Mouse (Mus musculus): ENCODE data around the gene Tmem86b. TPM values are rescaled to one million over a fixed set of nuclear protein-coding genes. Genes with fewer than 3 reads are reported as not detected.

The Tmem86b gene
- polyA plus RNA-seq, 1 experiment = 261 TPM

DNA sequence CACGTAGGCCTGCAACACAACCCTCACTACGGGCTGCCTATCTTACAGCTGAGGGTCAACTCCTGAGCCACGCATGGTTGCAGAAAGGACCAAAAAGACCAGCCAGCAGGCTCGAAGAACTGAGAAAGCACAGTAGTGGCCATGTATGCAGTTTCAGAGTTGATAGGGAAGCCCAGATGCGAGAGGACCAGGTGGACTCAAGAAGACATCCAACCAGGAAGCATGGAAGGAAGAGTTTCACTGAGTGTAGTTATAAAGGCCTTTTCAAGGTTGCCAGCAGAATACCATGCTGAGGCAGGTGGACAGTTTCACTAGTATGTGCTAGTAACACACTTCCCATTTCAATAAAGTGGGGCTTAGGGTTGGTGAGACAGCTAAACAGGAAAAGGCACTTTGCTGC lies 21.5 kb upstream of the Tmem86b start:
- peaks cover 44% of the 10 kb centered on the region; the same call in 1 of the 2 replicates for H3K4me1 ChIP-seq (ENCODE audit: control insufficient read depth, insufficient read depth, insufficient read length, low read length)
- peaks cover 14% of the 10 kb centered on the region for H3K36me3 ChIP-seq (ENCODE audit: control insufficient read depth, insufficient read depth, low read length)
- peak overlapping the region; percentile 93 for H3K27ac ChIP-seq (ENCODE audit: insufficient read depth, low read depth, low read length)
- no peaks in the 10 kb centered on the region for H3K27me3 ChIP-seq (ENCODE audit: control insufficient read depth, insufficient read depth, low read length)
- no peak overlapping the region for H3K4me3 ChIP-seq (ENCODE audit: low read depth, low read length)
- no peak for TF ChIP-seq POLR2A (IDR thresholded peaks at IDR 0.05; ENCODE audit: low read depth, low read length)
- WGBS = 70% methylated on average over 5 of the region's 5 CpGs

DNA sequence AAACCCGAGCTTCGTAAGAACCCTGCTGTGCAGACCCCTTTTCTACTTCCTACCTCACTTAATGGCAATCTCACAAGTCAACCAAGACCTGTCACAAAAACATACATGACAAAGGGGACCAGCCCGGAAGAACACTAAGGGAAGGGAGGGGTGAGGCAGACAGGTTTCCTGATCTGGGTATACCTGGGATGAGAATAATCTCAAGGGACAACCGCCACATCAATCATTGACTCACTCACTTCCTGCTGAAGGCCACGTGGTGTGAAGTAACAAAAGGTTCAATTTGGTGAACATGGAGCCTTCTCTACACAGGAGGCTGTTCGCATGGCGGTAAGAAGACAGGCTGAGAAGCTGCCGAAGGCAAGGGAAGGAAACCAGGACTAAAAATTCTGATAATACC lies 20.4 kb upstream of the Tmem86b start:
- H3K27me3 ChIP-seq (ENCODE audit: control insufficient read depth, insufficient read depth, low read length) = no peaks in the 10 kb centered on the region
- H3K27ac ChIP-seq (ENCODE audit: insufficient read depth, low read depth, low read length) = peak overlapping the region; percentile 42
- 19% methylated on average over 8 of the region's 8 CpGs for WGBS
- no peak overlapping the region for H3K4me3 ChIP-seq (ENCODE audit: low read depth, low read length)
- TF ChIP-seq CTCF (IDR thresholded peaks at IDR 0.05; ENCODE audit: extremely low read depth, insufficient read length, insufficient replicate concordance, low read depth, low read length) (no peak), POLR2A (IDR thresholded peaks at IDR 0.05; ENCODE audit: low read depth, low read length) (no peak)
- peaks cover 39% of the 10 kb centered on the region for H3K4me1 ChIP-seq (ENCODE audit: control insufficient read depth, insufficient read depth, insufficient read length, low read length)
- peaks cover 18% of the 10 kb centered on the region for H3K36me3 ChIP-seq (ENCODE audit: control insufficient read depth, insufficient read depth, low read length)

DNA sequence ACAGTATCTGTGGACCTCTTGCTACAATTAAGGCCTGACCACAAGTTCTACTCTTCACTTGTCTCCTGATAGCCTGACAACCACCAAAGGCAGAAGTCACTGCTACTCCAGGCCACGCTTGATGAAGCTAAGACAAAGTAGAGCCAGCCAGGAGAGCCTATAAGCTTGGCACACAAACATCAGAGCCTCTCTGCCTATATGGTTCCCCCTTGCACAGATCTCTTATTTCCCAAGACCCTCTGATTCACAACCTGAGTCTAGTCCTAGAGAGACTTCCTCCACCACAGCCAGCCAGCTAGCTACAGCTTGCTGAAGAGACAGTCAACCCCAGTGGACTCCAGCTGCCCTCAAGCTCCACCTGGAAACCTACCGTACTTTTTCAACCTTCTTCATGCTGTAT lies 16.8 kb upstream of the Tmem86b start:
- Histone ChIP-seq H3K27ac (ENCODE audit: insufficient read depth, low read depth, low read length) (0 out of 2 replicates have a peak overlapping the region, but pooled peaks have one; percentile 3), H3K36me3 (ENCODE audit: control insufficient read depth, insufficient read depth, low read length) (peaks cover 38% of the 10 kb centered on the region), H3K4me1 (ENCODE audit: control insufficient read depth, insufficient read depth, insufficient read length, low read length) (peaks cover 28% of the 10 kb centered on the region), H3K27me3 (ENCODE audit: control insufficient read depth, insufficient read depth, low read length) (no peaks in the 10 kb centered on the region), H3K4me3 (ENCODE audit: low read depth, low read length) (no peak overlapping the region)
- TF ChIP-seq CTCF (IDR thresholded peaks at IDR 0.05; ENCODE audit: extremely low read depth, insufficient read length, insufficient replicate concordance, low read depth, low read length) = no peak
- WGBS = 68% methylated on average over 2 of the region's 2 CpGs

DNA sequence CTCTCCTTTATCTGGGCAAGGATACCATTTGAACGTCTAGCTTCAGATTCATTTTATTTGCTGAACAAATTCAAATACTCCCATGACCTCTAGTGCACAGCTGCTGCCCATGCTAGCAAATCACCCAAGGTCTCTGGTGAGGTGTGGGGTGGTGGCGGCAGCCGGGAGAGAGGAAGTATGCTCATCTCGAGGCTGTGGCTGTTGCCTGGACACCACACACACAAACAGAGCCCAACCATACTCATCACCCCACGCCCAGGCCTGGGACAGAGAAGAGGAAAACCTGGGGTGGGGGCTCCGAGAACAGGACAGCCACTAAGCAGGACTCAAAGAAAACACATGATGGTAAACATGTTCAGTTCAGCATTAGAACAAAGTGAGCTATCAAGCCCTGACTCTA lies 16.1 kb upstream of the Tmem86b start:
- H3K36me3 ChIP-seq (ENCODE audit: control insufficient read depth, insufficient read depth, low read length) = peaks cover 37% of the 10 kb centered on the region
- no peak overlapping the region for H3K27ac ChIP-seq (ENCODE audit: insufficient read depth, low read depth, low read length)
- no peak for TF ChIP-seq POLR2A (IDR thresholded peaks at IDR 0.05; ENCODE audit: low read depth, low read length)
- H3K4me1 ChIP-seq (ENCODE audit: control insufficient read depth, insufficient read depth, insufficient read length, low read length) = peaks cover 21% of the 10 kb centered on the region
- H3K27me3 ChIP-seq (ENCODE audit: control insufficient read depth, insufficient read depth, low read length) = no peaks in the 10 kb centered on the region
- WGBS = 21% methylated on average over 6 of the region's 6 CpGs
- no peak overlapping the region for H3K4me3 ChIP-seq (ENCODE audit: low read depth, low read length)

DNA sequence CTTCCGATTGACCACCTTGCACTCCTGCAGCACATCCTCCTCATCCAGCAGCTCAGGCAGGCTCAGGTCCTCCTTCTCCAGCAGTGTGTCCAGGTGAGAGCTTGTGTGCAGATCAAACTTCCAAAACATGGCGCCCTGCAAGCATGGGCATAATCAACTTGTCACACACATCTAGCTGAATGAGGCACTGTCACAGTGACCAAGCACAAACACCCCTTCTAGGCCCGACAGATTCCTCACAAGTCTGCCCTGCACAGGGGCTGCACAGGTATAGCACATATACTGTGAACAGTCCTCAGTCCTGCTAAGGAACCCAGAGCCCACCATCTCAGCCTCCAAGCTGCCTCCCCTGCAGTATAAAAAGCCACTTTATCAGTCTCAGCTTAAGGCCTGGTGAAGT lies 15.6 kb upstream of the Tmem86b start:
- H3K36me3 ChIP-seq (ENCODE audit: control insufficient read depth, insufficient read depth, low read length) = peaks cover 41% of the 10 kb centered on the region
- TF ChIP-seq POLR2A (IDR thresholded peaks at IDR 0.05; ENCODE audit: low read depth, low read length) = no peak
- WGBS = 89% methylated on average over 3 of the region's 3 CpGs
- H3K4me3 ChIP-seq (ENCODE audit: low read depth, low read length) = no peak overlapping the region
- H3K4me1 ChIP-seq (ENCODE audit: control insufficient read depth, insufficient read depth, insufficient read length, low read length) = peaks cover 18% of the 10 kb centered on the region
- H3K27me3 ChIP-seq (ENCODE audit: control insufficient read depth, insufficient read depth, low read length) = no peaks in the 10 kb centered on the region
- no peak overlapping the region for H3K27ac ChIP-seq (ENCODE audit: insufficient read depth, low read depth, low read length)

DNA sequence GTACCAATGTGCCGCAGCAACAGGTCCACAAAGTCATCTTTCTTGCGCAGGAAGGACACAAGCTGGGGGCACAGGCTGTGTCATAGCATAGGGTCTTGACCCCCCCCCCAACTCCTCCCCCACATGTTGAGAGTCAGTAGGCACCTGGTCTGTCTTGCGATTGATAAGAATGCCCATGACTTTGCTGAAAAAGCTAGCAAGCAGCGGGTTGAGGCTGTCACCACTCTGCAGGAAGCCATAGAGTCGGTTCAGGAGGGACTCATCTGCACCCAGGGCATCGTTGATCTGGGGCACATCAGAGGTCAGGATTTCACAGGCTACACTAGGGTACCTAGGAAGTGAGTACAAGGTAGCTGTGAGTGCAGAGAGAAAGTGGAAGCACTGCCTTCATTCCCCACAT lies 12.0 kb upstream of the Tmem86b start:
- peaks cover 70% of the 10 kb centered on the region for H3K36me3 ChIP-seq (ENCODE audit: control insufficient read depth, insufficient read depth, low read length)
- no peak overlapping the region for H3K27ac ChIP-seq (ENCODE audit: insufficient read depth, low read depth, low read length)
- TF ChIP-seq POLR2A (IDR thresholded peaks at IDR 0.05; ENCODE audit: low read depth, low read length) (no peak), CTCF (IDR thresholded peaks at IDR 0.05; ENCODE audit: extremely low read depth, insufficient read length, insufficient replicate concordance, low read depth, low read length) (no peak)
- peaks cover 10% of the 10 kb centered on the region for H3K4me1 ChIP-seq (ENCODE audit: control insufficient read depth, insufficient read depth, insufficient read length, low read length)
- 88% methylated on average over 6 of the region's 6 CpGs for WGBS
- no peak overlapping the region for H3K4me3 ChIP-seq (ENCODE audit: low read depth, low read length)
- no peaks in the 10 kb centered on the region for H3K27me3 ChIP-seq (ENCODE audit: control insufficient read depth, insufficient read depth, low read length)

DNA sequence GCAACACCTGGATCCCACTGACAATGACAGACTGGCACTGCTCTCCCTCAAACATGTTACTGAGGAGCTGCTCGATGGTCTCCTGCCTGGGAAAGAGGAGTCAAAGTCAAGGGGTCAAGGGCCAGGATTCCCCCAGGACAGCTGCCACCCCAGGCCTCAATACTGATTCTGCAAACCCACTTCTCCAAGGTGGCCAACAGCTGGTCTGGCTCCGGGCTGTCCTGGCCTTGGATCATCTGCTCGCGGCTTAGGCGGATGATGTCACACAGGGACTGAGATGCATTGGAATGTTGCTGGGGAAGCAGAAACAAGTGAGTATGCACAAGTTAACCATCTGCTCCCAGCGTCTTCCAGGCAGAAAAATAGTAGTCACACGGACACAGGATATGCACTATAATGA lies 10.7 kb upstream of the Tmem86b start:
- no peak overlapping the region for H3K27ac ChIP-seq (ENCODE audit: insufficient read depth, low read depth, low read length)
- H3K27me3 ChIP-seq (ENCODE audit: control insufficient read depth, insufficient read depth, low read length) = no peaks in the 10 kb centered on the region
- H3K4me1 ChIP-seq (ENCODE audit: control insufficient read depth, insufficient read depth, insufficient read length, low read length) = peaks cover 5% of the 10 kb centered on the region; the same call in 1 of the 2 replicates
- H3K4me3 ChIP-seq (ENCODE audit: low read depth, low read length) = no peak overlapping the region
- TF ChIP-seq CTCF (IDR thresholded peaks at IDR 0.05; ENCODE audit: extremely low read depth, insufficient read length, insufficient replicate concordance, low read depth, low read length) (no peak), POLR2A (IDR thresholded peaks at IDR 0.05; ENCODE audit: low read depth, low read length) (no peak)
- 79% methylated on average over 7 of the region's 7 CpGs for WGBS
- peaks cover 76% of the 10 kb centered on the region for H3K36me3 ChIP-seq (ENCODE audit: control insufficient read depth, insufficient read depth, low read length)

DNA sequence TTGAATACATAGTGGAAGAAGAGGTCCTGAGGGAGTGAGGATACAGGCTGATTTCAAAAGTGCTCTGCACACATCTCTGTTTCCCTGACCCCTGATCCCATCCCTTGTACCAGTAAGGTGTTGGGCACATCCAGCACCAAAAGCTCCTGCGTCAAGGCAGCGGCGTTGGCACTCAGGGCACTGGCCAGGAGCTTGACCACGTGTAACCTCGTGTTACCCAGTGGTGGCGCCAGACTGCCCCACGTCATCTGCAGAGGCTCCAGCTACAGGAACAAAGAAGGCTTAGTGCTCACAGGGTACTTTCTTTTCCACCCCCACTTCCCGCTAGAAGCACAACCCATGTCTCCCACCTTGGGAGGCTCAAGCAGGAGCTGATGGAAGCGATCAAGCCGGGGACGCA lies 9.9 kb upstream of the Tmem86b start:
- H3K27me3 ChIP-seq (ENCODE audit: control insufficient read depth, insufficient read depth, low read length) = no peaks in the 10 kb centered on the region
- TF ChIP-seq CTCF (IDR thresholded peaks at IDR 0.05; ENCODE audit: extremely low read depth, insufficient read length, insufficient replicate concordance, low read depth, low read length) = no peak
- TF ChIP-seq POLR2A (IDR thresholded peaks at IDR 0.05; ENCODE audit: low read depth, low read length) = no peak
- no peaks in the 10 kb centered on the region for H3K4me1 ChIP-seq (ENCODE audit: control insufficient read depth, insufficient read depth, insufficient read length, low read length)
- H3K27ac ChIP-seq (ENCODE audit: insufficient read depth, low read depth, low read length) = no peak overlapping the region
- WGBS = 85% methylated on average over 11 of the region's 11 CpGs
- H3K4me3 ChIP-seq (ENCODE audit: low read depth, low read length) = no peak overlapping the region
- peaks cover 77% of the 10 kb centered on the region for H3K36me3 ChIP-seq (ENCODE audit: control insufficient read depth, insufficient read depth, low read length)

Measured in small intestine, adult 2 months (tissue).